8 mouse cellular contexts compared by ENCODE assay signal in the genomic region with DNA sequence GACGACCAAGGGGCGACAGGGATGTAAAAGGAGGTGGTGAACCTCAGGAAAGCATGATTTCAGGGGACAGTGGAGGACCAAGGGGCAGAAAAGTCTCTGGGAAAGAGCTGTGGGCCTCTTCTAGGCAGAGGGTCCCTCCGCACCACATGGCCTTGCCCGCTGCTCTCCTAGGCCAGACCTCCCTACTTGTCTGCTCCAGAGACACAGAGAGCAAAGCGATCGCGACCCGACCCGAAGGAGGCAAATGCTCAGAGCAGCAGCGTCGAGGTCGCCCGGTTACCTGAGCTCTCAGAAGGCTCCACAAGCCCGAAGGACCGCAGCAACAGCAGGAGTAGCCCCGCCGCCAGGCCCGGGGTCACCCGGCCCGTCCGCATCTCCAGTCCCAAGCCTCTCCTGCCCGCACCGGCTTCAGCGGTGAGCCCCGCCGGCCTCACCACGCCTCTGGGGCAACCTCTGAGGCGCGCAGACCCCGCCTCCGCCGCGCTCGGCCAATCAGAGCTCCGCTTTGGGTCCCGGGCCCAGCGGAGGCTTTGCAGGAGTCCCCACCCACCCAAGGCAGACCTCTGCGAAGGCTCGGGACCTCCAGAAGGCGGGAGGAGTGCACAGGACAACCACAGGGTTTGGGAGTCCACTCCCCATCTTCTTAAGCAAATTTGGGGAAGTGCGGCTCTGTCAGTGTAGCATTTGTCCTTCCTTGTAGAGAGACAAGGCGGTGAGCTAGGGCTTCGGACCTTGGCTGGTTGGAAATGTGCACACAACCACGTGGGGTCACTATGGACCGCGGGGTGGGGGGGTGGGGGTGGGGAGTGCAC. TPM values are rescaled to one million over a fixed set of nuclear protein-coding genes. Genes with fewer than 3 reads are reported as not detected.
DNase-seq lines count a peak whose midpoint lies in the region; ATAC-seq lines count a peak whose summit lies in the region.

Gene Ly75, minus strand, starts transcription at position 446 of the 812 bp plus-strand sequence.

- H3K9ac ChIP-seq in hindbrain, embryonic 13.5 days, result peak within 1 kb of the TSS; percentile 76

- ATAC-seq in hindbrain, embryonic 13.5 days (ENCODE audit: low FRiP score), result peak; percentile 97

- no peaks in the 10 kb centered on the region for H3K9me3 ChIP-seq in hindbrain, embryonic 13.5 days

- no peak within 1 kb of the TSS for H3K27ac ChIP-seq in hindbrain, embryonic 13.5 days

- peak; percentile 92 for DNase-seq in NIH3T3 (ENCODE audit: low read depth)
- peak; percentile 43 for DNase-seq in cerebellum, adult 9-11 months
- DNase-seq in frontal cortex, postnatal 14 days (ENCODE audit: low spot score in 2 of 2), result peak; percentile 10 to 41
- peak; percentile 12 for DNase-seq in left cerebral cortex, adult 11 months (ENCODE audit: low spot score)
- peak; percentile 92 to 93 for DNase-seq in lung, postnatal 4 days
- DNase-seq in right cerebral cortex, adult 18-20 months, result peak; percentile 55
- DNase-seq in urinary bladder, adult 2 months (ENCODE audit: low spot score), result peak; percentile 75

- H3K4me3 ChIP-seq in hindbrain, embryonic 13.5 days, result peak within 1 kb of the TSS; percentile 59

- peak within 1 kb of the TSS; percentile 91 for H3K4me2 ChIP-seq in hindbrain, embryonic 13.5 days

- H3K27me3 ChIP-seq in hindbrain, embryonic 13.5 days, result peaks cover 26% of the 10 kb centered on the region

- H3K36me3 ChIP-seq in hindbrain, embryonic 13.5 days, result no peaks in the 10 kb centered on the region

- WGBS in hindbrain, embryonic 13.5 days, result 2% methylated on average over 46 of the region's 46 CpGs

- peaks cover 8% of the 10 kb centered on the region; the same call in 1 of the 2 replicates for H3K4me1 ChIP-seq in hindbrain, embryonic 13.5 days (replicated peaks)

RNA-seq across cellular contexts. Expression of gene Ly75, which starts in this region (rescaled TPM):
- 0.91 and 1.2 TPM in 2 replicates for polyA plus RNA-seq in hindbrain, embryonic 13.5 days (2015; fragmentation: Nextera tagmentation; extraction: Ambion mirVana)
- polyA plus RNA-seq in urinary bladder, adult 2 months (2012; rRNA removed), result 1.1 and 1.2 TPM in 2 replicates

Comparison
In these comparisons a context has a peak if more than half of its experiments do, and no peak if none do; other contexts are left out.
1. DNase-seq: peak in every context shown above with its lines; median percentile 92 in lung, postnatal 4 days; 92 in NIH3T3; 75 in urinary bladder, adult 2 months; 55 in right cerebral cortex, adult 18-20 months; 43 in cerebellum, adult 9-11 months; 26 in frontal cortex, postnatal 14 days; 12 in left cerebral cortex, adult 11 months.